Mouse (Mus musculus): ENCODE measurements at regions not wholly inside any gene's neighbourhood (a gene's known extent, or its start where the extent isn't known, plus 50 kb on each side); places are given as distances from the start of the nearest gene placed in this dataset.

DNA sequence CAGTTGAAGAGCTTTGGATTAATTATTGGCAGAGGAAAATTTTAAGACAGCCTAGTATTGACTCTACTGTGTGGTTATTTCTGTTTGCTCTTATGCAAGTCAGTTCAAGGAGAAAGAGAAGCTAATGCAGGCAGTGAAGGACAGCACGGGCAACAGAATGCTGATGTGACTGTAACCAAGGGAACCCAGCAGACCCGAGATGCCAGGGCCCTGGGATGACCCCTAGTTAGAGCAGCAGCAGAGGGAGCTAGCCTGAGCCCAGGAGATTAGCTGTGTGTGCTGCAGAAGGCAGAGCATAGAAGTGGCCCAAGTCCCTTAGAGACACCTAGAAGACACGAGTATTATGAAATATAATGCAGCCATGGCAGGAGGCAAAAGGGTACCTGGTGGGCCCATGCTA, 223.7 kb upstream of the Pfn2 start:
- DNase-seq = no peak
- intact Hi-C loops (cut with DNase I) = no loop called here

DNA sequence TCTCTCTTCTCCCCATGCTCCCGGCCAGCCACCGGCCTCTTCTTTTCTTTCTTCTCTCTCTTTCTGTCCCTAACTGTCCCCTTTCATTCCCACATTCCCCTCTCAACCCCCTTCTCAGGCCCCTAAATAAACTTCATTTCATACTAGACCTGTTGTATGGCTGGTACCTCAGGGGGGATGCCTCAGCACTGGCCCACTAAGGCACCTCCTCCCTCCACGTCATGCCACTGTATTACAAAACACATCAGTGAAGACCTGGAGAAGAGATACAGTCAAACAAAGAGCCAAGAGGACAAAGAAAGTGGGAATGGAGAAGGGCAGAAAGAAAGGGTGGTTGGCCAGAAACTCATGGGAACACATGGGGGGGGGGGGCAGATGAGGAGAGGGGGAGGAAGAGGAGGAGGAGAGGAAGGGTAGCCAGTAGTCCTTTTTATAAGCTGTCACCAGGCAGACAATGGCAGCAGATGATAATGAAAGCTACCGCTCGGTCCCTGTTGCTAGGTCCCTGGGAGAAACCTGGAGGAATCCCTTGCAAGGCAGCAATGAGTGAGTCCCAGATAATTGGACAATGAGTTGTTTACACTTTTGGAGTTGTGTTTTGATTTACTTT, 224.5 kb upstream of the Pfn2 start:
- DNase-seq = no peak
- intact Hi-C loops (cut with DNase I) = no loop called here

DNA sequence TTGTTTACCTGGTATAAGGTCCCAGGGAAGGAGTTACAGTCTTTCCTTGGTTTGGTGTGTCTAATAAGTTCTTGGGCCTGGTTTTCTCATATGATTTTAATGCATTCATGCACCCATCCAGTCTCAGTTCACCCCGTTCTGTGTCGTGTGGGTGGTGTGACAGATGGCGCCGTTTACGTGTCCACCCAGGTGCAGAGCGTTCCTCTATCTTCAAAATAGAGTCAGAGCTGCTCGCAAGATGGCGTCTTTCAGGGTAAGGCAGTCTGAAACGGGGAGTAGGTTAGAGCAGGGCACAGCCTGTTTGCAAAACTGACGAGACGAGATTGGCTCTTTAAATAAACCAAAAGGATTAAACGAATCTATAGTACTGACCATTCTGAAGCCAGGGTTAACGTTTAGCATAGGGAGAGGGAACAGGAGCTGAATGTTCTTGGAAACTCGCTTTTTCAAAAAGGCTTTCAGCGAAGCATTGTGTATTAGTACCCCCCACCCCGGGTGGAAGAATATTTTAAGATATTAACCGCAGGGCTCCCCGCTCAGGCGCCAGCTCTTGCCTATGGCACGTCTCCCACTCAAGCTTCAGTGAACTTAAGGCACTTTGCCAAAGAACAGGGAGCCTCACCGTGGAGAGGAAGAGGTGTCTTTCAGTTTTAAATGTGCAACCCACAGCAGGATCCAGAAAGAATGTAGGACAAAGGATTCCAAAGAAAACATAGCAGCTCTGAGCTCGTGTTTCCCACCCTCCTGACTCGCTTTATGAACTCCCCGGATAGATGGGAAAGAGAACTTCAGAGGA, 241.7 kb upstream of the Pfn2 start:
- DNase-seq = peak in 1 of 2 experiments; percentile 4
- intact Hi-C loops (cut with DNase I) = no loop called here

DNA sequence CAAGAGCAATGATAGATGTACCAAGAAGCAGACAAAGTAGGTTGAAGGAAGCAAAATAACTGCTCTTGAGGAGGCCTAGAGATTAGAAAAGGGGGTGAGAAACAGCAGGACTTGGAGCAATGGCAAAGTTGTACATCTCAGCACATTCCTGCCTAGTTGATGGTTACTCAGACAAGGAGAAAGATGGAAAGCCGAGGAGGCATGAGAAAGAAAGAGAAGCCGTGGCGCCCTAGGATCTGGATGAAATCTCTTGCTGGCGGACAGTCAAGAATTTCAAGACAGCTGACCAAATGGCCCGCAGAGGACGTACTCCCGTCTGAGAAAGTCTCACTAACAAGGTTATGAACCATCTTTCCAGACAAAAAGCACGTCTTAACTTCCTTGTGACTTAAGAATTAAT, 242.5 kb upstream of the Pfn2 start:
- intact Hi-C loops (cut with DNase I) = no loop called here
- DNase-seq = peak in 1 of 2 experiments; percentile 2

DNA sequence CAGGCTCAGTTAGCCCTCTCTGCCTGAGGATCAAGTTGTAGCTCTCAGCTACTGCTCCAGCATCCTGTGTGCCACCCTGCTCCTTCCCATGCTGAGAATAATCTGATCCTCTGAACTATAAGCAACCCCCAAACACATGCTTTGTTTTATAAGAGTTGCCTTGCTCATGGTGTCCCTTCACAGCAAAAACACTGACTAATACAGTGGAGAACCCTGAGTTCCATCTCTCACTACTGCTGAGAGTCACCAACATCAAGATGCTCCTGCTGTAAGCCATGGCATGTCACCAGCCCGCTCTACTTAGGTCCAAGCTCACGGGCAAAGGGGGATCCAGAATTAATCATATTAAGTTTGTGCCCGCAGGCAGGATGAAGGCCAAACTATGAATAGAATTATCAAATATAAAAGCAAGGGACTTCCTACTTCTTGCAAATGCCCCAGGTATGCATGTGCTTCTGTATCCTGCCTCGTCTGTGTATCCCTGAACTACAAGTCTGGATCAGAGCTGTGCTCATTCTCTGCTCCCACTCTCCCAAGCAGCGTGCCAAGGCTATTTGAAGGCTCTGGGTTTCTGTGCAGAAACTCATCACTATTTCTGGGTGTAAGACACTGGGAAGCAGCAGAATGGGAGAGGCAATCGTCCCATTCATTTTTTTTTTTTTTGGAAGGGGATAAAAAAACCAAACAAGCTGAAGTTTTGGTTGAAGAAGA, 243.7 kb upstream of the Pfn2 start:
- intact Hi-C loops (cut with DNase I) = no loop called here
- DNase-seq = no peak

GRCm38 (mm10) chr3:58110911-58111476, 263.1 kb upstream of the Pfn2 start:
- DNase-seq = no peak
- intact Hi-C loops (cut with DNase I) = no loop called here

DNA sequence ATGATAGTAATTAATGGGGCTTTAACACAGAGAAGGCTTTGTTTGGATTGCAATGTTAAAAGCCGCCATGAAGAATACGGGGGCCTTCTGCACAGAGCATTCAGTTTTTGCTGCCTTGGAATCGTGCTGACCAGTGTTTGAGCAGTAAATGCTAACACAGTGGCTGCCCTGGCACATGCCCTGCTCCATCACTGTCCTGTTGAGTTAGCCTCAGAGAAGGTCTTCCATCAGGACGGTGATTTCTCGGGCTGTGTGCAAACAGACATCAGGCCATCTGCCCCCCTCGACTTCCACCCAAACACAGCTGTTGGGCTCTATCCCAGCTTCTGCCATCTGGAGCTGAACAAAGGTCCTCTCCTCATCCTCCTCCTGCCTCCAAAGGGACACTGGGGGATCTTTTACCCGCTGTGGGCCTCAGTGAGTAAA, 264.6 kb upstream of the Pfn2 start:
- DNase-seq = no peak
- intact Hi-C loops (cut with DNase I) = no loop called here

DNA sequence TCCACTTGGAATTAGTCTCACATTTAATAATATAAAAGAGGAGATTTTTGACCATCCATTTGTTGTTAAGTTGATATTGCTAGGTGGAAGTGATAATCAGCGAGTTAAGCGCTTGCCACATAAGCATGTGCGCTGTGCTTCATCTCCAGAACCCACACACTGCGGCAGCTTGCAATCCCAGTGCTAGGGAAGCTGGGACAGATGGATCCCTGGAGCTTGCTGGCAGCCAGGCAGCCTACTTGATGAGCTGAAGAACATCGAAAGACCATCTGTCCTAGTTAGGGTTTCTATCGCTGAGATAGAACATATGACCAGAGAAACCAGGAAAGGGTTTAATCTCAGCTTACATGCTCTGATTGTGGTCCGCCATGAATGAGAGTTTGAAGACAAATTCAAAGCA, 266.1 kb upstream of the Pfn2 start:
- DNase-seq = no peak

GRCm38 (mm10) chr3:58115511-58115910, 267.6 kb upstream of the Pfn2 start:
- intact Hi-C loops (cut with DNase I) = no loop called here
- DNase-seq = no peak

More for the DNA sequence above, 266.1 kb upstream of the Pfn2 start:
- intact Hi-C loops (cut with DNase I) = no loop called here

DNA sequence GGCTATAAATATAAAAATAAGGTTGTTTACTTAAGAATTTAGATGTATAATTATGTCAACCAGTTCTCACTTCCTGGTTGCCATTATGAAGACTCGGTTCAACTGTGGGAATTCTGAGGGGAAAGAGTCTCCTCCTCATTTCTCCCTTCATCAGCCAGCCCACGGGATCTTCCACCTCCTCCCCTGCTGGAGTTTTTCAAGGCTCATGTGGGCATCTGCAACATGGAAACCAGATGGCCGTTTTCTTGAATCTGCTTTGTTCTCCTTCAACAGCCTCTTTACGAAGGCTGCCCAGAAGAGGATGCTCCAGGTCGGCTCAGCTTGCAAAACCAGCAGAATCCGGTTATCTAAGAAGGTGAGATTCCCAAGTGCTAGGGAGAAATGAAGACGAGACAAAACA, 269.0 kb upstream of the Pfn2 start:
- intact Hi-C loops (cut with DNase I) = no loop called here
- DNase-seq = no peak

DNA sequence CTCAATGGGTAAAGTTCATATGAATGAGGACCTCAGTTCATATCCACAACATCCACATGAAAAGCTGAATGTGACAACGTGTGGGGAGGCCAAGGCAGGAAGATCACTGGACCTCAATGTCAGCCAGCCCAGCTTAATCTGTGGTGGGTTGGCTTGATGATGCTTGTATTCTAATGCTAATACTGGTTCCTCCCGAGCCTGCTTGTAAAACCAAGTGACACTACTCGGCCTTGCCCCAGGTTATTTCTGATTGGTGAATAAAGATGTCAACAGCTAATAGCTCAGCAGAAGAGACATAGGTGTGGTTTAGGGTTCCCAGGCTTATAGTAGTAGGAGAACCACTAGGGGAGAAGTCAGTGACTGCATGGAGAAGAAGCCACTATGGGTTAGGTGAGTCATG, 272.2 kb upstream of the Pfn2 start:
- no peak for DNase-seq
- intact Hi-C loops (cut with DNase I) = no loop called here

GRCm38 (mm10) chr3:58122456-58123359, 274.8 kb upstream of the Pfn2 start:
- intact Hi-C loops (cut with DNase I) = loop anchor here (1.0 kb wide), 2 partner anchors 279 to 459 kb away; no protein-coding TSS in a partner anchor
- peak; percentile 78 to 89 for DNase-seq

DNA sequence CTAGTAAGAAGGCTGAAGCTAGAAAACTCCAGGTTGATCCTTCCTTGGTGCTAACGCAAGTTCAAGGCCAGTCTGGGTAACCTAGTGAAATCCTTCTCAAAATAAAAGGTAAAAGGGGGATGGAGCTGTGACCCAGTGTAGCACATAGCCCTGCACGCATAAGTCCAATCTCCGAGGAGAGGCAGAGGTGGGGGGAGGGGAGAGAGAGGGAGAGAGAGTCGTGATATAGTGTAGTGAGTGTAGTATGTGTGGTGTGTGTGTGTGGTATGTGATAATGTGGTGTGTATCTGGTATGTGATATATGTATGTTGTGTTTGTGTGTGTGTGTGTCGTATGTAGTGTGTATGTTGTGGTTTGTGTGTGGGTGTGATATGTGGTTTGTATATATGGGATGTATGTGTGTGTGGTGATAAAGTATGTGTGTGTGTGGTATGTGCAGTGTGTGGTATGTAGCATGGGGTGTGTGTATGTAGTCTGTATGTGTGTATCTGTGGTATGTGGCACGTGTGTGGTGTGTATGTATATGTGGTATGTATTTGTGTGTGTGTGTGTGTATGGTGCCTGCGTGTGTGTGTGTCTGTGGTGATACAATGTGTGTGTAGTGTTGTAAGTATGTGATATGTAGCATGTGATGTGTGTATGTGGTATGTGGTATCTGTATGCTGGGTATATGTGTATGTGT, 275.7 kb upstream of the Pfn2 start:
- intact Hi-C loops (cut with DNase I) = no loop called here
- no peak for DNase-seq

DNA sequence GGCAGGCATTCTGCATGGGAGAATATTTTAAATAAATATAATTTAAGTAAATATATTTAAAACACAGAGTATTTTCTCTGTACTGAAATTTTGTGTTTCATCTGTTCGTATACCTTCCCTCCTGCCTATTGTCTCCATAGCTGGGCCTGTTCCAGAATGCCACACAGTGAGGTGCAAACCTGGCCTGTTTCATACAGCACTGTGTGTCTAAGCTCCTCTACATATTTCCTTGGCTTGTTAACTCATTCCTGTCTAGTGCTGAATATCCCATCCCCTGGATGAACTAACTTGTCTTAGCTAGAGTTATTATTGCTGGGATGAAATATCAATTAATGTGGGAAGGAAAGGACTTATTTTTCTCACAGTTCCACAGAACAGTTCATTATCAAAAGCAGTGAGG, 277.0 kb upstream of the Pfn2 start:
- DNase-seq = no peak
- intact Hi-C loops (cut with DNase I) = no loop called here

DNA sequence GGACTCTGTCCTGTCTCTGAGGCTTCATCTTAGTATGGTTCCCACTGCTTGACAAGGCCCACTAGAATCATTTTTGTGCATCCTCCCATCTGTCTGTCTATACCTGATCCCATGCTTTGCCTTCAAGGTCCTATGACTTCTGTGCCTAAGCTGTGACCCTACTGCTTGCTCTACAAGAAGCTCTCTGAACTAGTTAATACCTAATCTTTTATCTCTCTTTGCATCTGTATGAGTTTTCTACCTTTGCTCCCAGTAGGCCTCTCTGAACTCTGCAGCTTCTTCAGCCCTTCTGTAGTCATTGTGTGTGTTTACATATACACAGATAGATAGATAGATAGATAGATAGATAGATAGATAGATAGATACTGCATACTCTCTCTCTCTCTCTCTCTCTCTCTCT, 279.1 kb upstream of the Pfn2 start:
- DNase-seq = no peak
- intact Hi-C loops (cut with DNase I) = no loop called here

DNA sequence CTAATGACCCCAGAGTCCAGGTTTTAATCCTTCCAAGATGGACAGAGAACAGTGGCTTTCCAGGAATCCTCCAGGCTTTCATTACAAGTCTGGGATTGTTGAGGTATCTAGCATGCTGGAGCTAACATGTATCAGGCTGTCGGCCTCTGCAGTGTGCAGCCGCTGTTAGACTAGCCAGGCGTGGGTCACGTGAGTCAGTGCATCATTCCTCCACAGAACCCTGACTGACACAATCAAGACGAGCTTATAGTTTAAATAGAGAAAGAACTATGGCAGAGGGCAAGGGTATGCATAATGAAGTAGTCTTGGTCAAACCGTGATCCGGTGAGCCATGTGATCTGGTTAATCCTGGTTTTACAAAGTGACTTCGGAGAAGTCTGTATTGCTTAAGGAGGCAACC, 280.2 kb upstream of the Pfn2 start:
- DNase-seq = no peak
- intact Hi-C loops (cut with DNase I) = no loop called here

GRCm38 (mm10) chr3:58129358-58129903, 281.6 kb upstream of the Pfn2 start:
- DNase-seq = no peak
- intact Hi-C loops (cut with DNase I) = no loop called here

GRCm38 (mm10) chr3:58135607-58136365, 278.7 kb upstream of the Tsc22d2 start:
- no peak for DNase-seq
- intact Hi-C loops (cut with DNase I) = no loop called here
